Mouse (Mus musculus) left cerebral cortex, adult 11 months (tissue): ENCODE results near the gene Ptms.

Experiments used
- DNase-seq: peaks from one replicate; pipeline ENCODE4 v3.0.0; 2022; ENCODE audit warnings: low spot score

Gene Ptms

GRCm38 (mm10) chr6:124930231-124930630 lies 10.3 kb upstream of the Ptms start:
- no peak for DNase-seq

DNA sequence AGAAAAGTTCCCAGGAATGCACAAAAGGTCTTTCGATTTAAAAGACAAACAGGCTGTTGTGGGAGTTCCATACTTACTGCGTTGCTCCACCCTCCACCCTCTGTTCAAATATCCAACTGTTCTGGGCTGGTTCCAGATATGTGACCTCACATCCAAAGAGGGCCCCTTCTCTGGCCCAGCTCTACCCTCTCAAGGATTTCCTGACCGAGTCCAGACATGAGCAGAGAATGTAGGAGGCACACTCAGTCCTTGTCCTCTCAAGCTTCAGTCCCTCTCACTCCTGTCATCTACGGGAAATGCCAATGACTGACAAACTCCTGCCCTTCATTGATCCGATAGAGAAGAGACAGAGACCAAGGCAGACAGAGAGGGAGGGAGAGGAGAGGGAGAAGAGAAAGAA lies 6.0 kb upstream of the Ptms start:
- no peak for DNase-seq

DNA sequence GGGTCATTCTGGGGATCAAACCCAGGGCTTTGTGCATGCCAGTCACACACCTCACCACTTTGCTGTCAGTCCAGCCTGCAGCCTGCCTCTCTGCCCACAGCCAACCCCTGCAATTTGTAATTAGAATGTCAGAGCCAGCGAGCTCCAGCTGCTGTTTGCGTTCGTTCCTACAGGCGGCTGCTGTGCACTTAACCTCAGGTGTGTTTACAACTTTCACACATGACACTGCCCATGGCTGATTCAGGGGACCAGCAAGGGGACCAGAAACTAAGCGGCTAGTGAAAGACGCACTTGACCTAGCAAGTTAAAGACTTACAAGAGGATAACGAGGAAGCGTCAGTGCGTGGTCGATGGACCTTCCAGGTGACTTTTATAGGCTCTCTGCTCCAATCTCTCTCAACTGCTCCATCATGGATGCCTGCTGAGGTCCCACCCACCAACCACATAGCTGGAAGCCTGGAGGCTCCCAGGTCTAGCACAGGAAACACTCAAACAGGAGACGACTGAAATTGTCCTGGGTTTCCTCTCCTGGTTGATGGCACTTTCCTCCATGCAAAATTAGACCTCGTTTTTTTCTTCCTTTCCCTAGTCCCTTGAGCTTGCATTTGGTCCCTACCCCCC lies 5.4 kb upstream of the Ptms start:
- no peak for DNase-seq

DNA sequence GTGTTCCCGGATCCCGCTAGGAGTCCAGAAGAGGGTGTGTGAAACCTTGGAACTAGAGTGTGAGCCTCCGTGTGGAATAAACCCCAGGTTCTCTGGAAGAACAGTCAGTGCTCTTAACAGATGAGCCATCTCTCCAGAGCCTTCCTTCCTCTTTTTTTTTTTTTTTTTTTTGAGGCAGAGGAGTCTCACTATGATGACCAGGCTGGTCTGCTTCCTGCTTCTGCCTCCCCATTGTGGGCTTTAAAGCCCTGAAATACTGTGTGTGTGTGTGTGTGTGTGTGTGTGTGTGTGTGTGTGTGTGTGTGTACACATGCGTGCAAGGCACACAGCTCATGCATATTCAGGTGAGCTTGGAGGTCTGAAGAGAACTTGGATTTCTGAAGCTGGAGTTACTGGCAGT lies 1.6 kb upstream of the Ptms start:
- DNase-seq, result no peak

- no peak for DNase-seq
These were observed 599 bp upstream of the Ptms start for GRCm38 (mm10) chr6:124920318-124921085.

- DNase-seq, result no peak
These were observed 844 bp downstream of the Ptms start for GRCm38 (mm10) chr6:124918890-124919627.

- DNase-seq, result no peak
These were observed 1.6 kb downstream of the Ptms start for GRCm38 (mm10) chr6:124918331-124918690.

- peak; percentile 87 for DNase-seq
These were observed 2.2 kb downstream of the Ptms start for GRCm38 (mm10) chr6:124917518-124918330.

GRCm38 (mm10) chr6:124916695-124917517 lies 3.0 kb downstream of the Ptms start:
- peak; percentile 82 for DNase-seq

- peak; percentile 80 for DNase-seq
These were observed 3.8 kb downstream of the Ptms start for GRCm38 (mm10) chr6:124915942-124916694.

- DNase-seq, result no peak
These were observed 4.6 kb downstream of the Ptms start for GRCm38 (mm10) chr6:124915160-124915941.

DNA sequence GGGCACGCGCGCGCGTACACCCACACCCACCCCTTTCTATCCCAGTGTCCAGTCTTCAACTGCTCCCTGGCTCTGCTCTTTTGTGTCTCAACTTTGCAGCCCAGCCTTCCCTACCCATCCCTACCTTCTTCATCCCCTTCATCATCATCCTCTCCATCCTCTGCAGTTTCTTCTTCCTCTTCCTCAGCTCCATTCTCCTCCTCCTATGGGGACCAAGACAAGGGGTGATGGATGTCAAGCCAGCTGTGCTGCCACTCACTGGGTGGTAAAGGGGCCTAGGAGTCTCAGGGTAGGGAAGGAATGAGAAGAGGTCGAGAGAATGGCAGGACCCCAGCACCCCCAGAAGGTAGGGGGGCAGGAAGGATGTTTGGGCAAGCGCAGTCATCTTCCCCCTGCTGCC lies 5.4 kb downstream of the Ptms start:
- no peak for DNase-seq

DNA sequence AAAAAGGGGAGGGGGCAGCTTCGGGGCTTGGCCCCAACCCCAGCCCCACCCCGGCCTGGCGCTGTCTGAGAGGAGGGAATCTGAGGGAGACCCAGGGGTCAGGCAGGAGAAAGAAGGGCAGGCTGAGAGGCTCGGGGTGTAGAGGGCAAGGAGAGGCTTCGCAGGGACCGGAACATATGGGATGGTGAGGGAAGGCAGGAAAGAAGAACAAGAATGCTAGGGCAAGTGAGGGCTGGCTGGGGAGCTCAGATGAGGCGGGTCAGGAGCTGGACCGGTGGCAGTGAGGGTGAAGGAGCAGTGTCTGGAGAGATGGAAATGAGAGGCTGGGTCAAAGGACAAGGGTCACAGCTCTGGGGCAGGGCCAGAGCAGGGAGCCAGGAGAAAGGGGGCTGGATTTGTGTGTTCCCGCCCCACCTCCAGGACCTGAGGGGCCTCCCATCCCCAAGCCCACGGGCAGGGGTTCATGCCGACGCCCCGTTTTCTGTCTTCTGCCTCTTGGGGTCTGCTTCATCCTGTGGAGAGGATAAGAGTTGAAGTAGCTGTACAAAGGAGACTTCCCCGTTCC lies 6.1 kb downstream of the Ptms start:
- DNase-seq, result no peak

GRCm38 (mm10) chr6:124913214-124913613 lies 6.7 kb downstream of the Ptms start:
- DNase-seq, result no peak

- DNase-seq, result no peak
These were observed 8.2 kb downstream of the Ptms start, which contains the start of gene Lag3 for GRCm38 (mm10) chr6:124911533-124912218. Lag3 (minus strand) TSS chr6:124911705.

DNA sequence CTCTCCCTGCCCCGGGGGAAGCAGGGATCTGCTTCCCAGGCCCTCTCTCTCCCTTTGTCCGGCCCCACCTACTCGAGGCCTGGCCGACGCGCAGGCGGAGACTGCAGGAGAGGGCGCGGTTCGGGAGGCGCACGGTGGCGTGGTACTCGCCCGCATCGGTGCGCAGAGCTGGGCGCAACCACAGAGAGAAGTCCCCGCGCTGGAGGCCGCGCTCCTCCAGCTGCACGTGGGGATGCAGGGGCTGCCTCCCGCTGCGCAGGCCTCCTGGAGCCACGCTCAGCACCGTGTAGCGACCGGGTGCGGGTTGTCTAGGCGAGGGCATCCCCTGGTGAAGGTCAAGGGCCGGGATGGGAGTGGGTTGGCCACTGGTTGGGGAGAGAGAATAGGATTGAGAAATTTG lies 9.9 kb downstream of the Ptms start:
- DNase-seq, result no peak

GRCm38 (mm10) chr6:124907767-124908166 lies 12.1 kb downstream of the Ptms start:
- DNase-seq, result no peak

DNA sequence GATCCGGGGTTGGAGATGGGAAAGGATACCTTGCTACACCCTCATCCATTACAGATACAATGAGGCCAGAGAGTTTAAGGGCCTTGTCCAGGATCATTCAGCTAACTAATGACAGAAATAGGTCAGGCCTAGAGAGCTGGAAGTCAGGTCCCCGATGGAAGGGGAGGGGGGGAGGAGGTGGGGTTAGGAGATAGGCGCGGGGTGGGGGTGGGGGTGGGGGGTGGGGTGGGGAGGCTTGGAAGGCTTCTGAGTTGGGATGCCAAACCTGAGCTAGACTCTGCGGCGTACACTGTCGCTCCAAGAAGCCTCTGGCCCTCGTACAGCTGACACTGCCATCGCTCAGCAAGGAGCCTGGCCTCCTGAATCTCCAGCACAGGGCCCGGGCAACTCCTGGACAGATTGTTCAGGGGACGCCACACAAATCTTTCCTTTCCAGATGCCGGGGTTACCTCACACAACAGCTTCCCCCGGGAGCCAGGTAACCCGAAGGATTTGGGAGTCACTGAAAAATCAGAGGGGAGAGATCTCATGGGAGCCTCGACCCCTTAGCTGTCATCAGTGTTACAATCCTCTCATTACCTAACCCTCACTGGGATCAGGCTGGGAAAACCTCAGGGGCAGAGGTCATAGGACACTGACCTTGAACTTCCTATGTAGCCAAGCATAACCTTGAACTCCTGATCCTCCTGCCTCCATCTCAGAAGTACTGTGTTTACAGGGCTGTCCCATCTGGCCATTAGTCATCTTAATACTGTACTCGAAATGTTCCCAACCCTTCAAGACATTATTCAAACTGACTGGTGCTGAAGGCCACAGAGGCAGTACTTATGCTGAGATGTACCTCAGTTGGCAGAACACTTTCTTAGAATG lies 14.7 kb downstream of the Ptms start:
- DNase-seq, result no peak
